Mouse (Mus musculus): ENCODE results near the gene Gm36210. TPM values are rescaled to one million over a fixed set of nuclear protein-coding genes. Genes with fewer than 3 reads are reported as not detected.

Gene Gm36210
- polyA plus RNA-seq, 1 experiment, result not detected

DNA sequence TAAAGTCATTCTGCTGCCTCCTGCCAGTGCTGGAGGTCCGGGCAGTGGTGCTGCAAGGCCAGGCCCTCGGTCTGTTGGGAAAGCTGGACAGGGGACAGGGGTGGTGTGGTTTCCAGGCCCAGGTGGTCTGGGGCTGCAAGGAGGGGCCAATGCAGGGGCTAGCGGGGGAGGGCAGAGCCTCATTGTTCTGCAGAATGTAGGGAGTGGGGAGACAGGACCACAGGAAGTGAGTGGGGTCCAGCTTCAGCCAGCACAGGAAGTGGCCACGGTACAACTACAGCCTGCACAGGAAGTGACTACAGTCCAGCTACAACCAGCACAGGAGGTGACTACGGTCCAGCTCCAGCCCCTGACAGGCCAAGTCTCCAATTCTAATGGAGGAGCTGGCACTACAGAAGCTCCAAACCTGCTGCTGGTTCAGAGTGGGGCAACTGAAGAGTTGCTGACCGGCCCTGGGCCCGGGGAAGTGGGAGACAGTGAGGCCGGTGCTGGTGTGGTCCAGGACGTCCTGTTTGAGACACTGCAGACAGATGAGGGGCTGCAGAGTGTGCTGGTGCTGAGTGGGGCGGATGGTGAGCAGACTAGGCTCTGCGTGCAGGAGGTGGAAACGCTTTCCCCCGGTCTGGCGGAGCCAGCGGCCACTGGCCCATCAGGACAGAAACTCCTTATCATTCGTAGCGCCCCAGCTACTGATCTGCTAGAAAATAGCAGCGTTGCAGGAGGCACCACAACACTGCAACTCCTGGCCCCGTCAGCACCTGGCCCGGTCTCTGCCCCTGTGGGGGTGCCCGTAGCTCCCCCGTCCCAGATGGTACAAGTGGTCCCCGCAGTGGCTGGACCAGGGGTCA is 14.9 kb upstream of the Gm36210 start:
- Histone ChIP-seq H3K4me3 (no peak overlapping the region), H3K36me3 (ENCODE audit: control insufficient read depth, insufficient read depth) (no peaks in the 10 kb centered on the region), H3ac (ENCODE audit: control insufficient read depth, insufficient read length) (no peak overlapping the region), H3K27me3 (ENCODE audit: control insufficient read depth, insufficient read depth, insufficient read length) (no peaks in the 10 kb centered on the region), H3K4me2 (ENCODE audit: low read depth) (no peak overlapping the region), H3K79me2 (ENCODE audit: control insufficient read depth, insufficient read depth) (peaks cover 11% of the 10 kb centered on the region)
- TF ChIP-seq POLR2AphosphoS2 (IDR thresholded peaks at IDR 0.05; ENCODE audit: insufficient read length, low read depth) (peak; percentile 42), MAX (IDR thresholded peaks at IDR 0.05; ENCODE audit: low read depth) (no peak)

GRCm38 (mm10) chr7:4920496-4920895 is 14.2 kb upstream of the Gm36210 start:
- no peak for TF ChIP-seq E2F4 (IDR thresholded peaks at IDR 0.05; ENCODE audit: insufficient read depth)
- TF ChIP-seq TCF3 (IDR thresholded peaks at IDR 0.05; ENCODE audit: insufficient read length, low read depth), result no peak
- no peak for TF ChIP-seq POLR2A (IDR thresholded peaks at IDR 0.05; ENCODE audit: insufficient read length, low read depth)
- TF ChIP-seq CEBPB (IDR thresholded peaks at IDR 0.05; ENCODE audit: insufficient read depth, poor library complexity, severe bottlenecking), result no peak
- TF ChIP-seq POLR2AphosphoS2 (IDR thresholded peaks at IDR 0.05; ENCODE audit: insufficient read length, low read depth), result no peak
- no peak for TF ChIP-seq MAX (IDR thresholded peaks at IDR 0.05; ENCODE audit: low read depth)
- no peak for TF ChIP-seq MYOD1 (IDR thresholded peaks at IDR 0.05; ENCODE audit: control insufficient read depth in 1 of 3, insufficient read length in 2 of 3, low read depth in 2 of 3)
- TF ChIP-seq MYOG (IDR thresholded peaks at IDR 0.05; ENCODE audit: control insufficient read depth in 1 of 3, insufficient read depth in 1 of 3, insufficient read length in 2 of 3, low read depth in 2 of 3), result no peak
- TF ChIP-seq REST (IDR thresholded peaks at IDR 0.05; ENCODE audit: insufficient read depth, insufficient read length), result no peak
- TF ChIP-seq SRF (IDR thresholded peaks at IDR 0.05; ENCODE audit: control insufficient read depth, insufficient read length, low read depth), result no peak
- no peak for TF ChIP-seq TCF12 (IDR thresholded peaks at IDR 0.05; ENCODE audit: insufficient read depth, poor library complexity, severe bottlenecking)
- no peak overlapping the region for H3K4me3 ChIP-seq
- no peak overlapping the region for H3ac ChIP-seq (ENCODE audit: control insufficient read depth, insufficient read length)
- H3K4me2 ChIP-seq (ENCODE audit: low read depth), result no peak overlapping the region
- peaks cover 18% of the 10 kb centered on the region for H3K79me2 ChIP-seq (ENCODE audit: control insufficient read depth, insufficient read depth)
- H3K27me3 ChIP-seq (ENCODE audit: control insufficient read depth, insufficient read depth, insufficient read length), result no peaks in the 10 kb centered on the region
- H3K36me3 ChIP-seq (ENCODE audit: control insufficient read depth, insufficient read depth), result no peaks in the 10 kb centered on the region

GRCm38 (mm10) chr7:4919971-4920370 is 13.7 kb upstream of the Gm36210 start:
- TF ChIP-seq TCF3 (IDR thresholded peaks at IDR 0.05; ENCODE audit: insufficient read length, low read depth), result no peak
- TF ChIP-seq USF1 (IDR thresholded peaks at IDR 0.05; ENCODE audit: low read depth), result no peak
- TF ChIP-seq CEBPB (IDR thresholded peaks at IDR 0.05; ENCODE audit: insufficient read depth, poor library complexity, severe bottlenecking), result no peak
- Histone ChIP-seq H3K4me3 (no peak overlapping the region), H3K27me3 (ENCODE audit: control insufficient read depth, insufficient read depth, insufficient read length) (no peaks in the 10 kb centered on the region), H3ac (ENCODE audit: control insufficient read depth, insufficient read length) (no peak overlapping the region), H3K79me2 (ENCODE audit: control insufficient read depth, insufficient read depth) (peaks cover 19% of the 10 kb centered on the region), H3K36me3 (ENCODE audit: control insufficient read depth, insufficient read depth) (no peaks in the 10 kb centered on the region), H3K4me2 (ENCODE audit: low read depth) (no peak overlapping the region)

DNA sequence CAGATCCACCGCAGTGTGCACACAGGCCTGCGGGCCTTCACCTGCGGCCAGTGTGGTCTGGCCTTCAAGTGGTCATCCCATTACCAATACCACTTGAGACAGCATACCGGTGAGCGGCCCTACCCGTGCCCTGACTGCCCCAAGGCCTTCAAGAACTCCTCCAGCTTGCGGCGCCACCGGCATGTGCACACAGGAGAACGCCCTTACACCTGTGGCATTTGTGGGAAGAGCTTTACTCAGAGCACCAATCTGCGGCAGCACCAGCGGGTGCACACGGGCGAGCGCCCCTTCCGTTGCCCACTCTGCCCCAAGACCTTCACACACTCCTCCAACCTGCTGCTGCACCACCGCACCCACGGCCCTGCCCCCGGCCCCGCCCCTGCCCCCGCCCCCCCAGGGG is 12.8 kb upstream of the Gm36210 start:
- H3ac ChIP-seq (ENCODE audit: control insufficient read depth, insufficient read length), result no peak overlapping the region
- TF ChIP-seq POLR2A (IDR thresholded peaks at IDR 0.05; ENCODE audit: insufficient read length, low read depth) (no peak), MYOD1 (IDR thresholded peaks at IDR 0.05; ENCODE audit: control insufficient read depth in 1 of 3, insufficient read length in 2 of 3, low read depth in 2 of 3) (no peak), MAX (IDR thresholded peaks at IDR 0.05; ENCODE audit: low read depth) (no peak), REST (IDR thresholded peaks at IDR 0.05; ENCODE audit: insufficient read depth, insufficient read length) (no peak), SRF (IDR thresholded peaks at IDR 0.05; ENCODE audit: control insufficient read depth, insufficient read length, low read depth) (no peak), TCF12 (IDR thresholded peaks at IDR 0.05; ENCODE audit: insufficient read depth, poor library complexity, severe bottlenecking) (no peak), POLR2AphosphoS2 (IDR thresholded peaks at IDR 0.05; ENCODE audit: insufficient read length, low read depth) (no peak)
- no peak overlapping the region for H3K4me2 ChIP-seq (ENCODE audit: low read depth)
- no peak overlapping the region for H3K4me3 ChIP-seq
- no peaks in the 10 kb centered on the region for H3K36me3 ChIP-seq (ENCODE audit: control insufficient read depth, insufficient read depth)
- H3K79me2 ChIP-seq (ENCODE audit: control insufficient read depth, insufficient read depth), result peaks cover 19% of the 10 kb centered on the region
- H3K27me3 ChIP-seq (ENCODE audit: control insufficient read depth, insufficient read depth, insufficient read length), result no peaks in the 10 kb centered on the region

DNA sequence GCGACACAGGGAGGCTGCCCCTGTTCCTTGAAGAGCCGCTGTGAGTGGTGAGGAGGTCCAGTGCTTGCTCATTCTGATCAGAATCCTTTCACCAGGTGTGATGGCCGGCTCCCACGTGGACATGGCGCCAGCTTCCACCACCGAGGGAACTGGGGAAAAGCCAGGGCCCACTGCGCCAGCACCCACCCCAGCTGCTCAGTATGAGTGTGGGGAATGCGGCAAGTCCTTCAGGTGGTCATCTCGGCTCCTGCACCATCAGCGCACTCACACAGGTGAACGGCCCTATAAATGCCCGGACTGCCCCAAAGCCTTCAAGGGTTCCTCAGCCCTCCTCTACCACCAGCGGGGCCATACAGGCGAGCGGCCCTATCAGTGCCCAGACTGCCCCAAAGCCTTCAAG is 12.4 kb upstream of the Gm36210 start:
- H3ac ChIP-seq (ENCODE audit: control insufficient read depth, insufficient read length), result no peak overlapping the region
- H3K36me3 ChIP-seq (ENCODE audit: control insufficient read depth, insufficient read depth), result no peaks in the 10 kb centered on the region
- H3K27me3 ChIP-seq (ENCODE audit: control insufficient read depth, insufficient read depth, insufficient read length), result no peaks in the 10 kb centered on the region
- peaks cover 19% of the 10 kb centered on the region for H3K79me2 ChIP-seq (ENCODE audit: control insufficient read depth, insufficient read depth)
- H3K4me2 ChIP-seq (ENCODE audit: low read depth), result no peak overlapping the region
- TF ChIP-seq MYOD1 (IDR thresholded peaks at IDR 0.05; ENCODE audit: control insufficient read depth in 1 of 3, insufficient read length in 2 of 3, low read depth in 2 of 3) (no peak), MYOG (IDR thresholded peaks at IDR 0.05; ENCODE audit: control insufficient read depth in 1 of 3, insufficient read depth in 1 of 3, insufficient read length in 2 of 3, low read depth in 2 of 3) (no peak), POLR2A (IDR thresholded peaks at IDR 0.05; ENCODE audit: insufficient read length, low read depth) (no peak), TCF3 (IDR thresholded peaks at IDR 0.05; ENCODE audit: insufficient read length, low read depth) (no peak)
- no peak overlapping the region for H3K4me3 ChIP-seq

Measured in myocyte (in vitro differentiated cells).